Mouse (Mus musculus) heart, embryonic 14.5 days (tissue): Measurements from ENCODE around the gene Enah. TPM values are rescaled to one million over a fixed set of nuclear protein-coding genes. Genes with fewer than 3 reads are reported as not detected.
A peak's percentile ranks its signal among the peaks of the same experiment; 100 is the strongest.

Source experiments
- ATAC-seq: fragments of 200-750 bp; cut with Nextera tagmentation; 2 replicates; pipeline ENCODE4 v1.8.0; 2017; ENCODE audit warnings: low read depth, moderate TSS enrichment; ENCODE audit not compliant: insufficient number of reproducible peaks, insufficient read depth, low FRiP score
- H3K27ac ChIP-seq, 2 experiments: fragments of 200-500 bp in 1 of 2; fragments of 300-500 bp in 1 of 2; sonication (generic) in 1 of 2; replicated peaks in 1 of 2; 2 replicates each; pipeline ENCODE4 v1.5.1; 2012 to 2014; ENCODE audit warnings: low read depth in 2 of 2, low read length in 2 of 2, control low read depth in 1 of 2, mild to moderate bottlenecking in 1 of 2, mixed read lengths in 1 of 2; ENCODE audit not compliant: control insufficient read depth in 1 of 2, insufficient read depth in 1 of 2
- H3K27me3 ChIP-seq: fragments of 300-500 bp; sonication (generic); 2 replicates; pipeline ENCODE4 v1.6.1; 2014; ENCODE audit warnings: mild to moderate bottlenecking, low read length, control low read depth; ENCODE audit not compliant: control insufficient read depth, insufficient read depth
- H3K36me3 ChIP-seq: fragments of 300-500 bp; sonication (generic); 2 replicates; pipeline ENCODE4 v1.6.1; 2014; ENCODE audit warnings: mild to moderate bottlenecking, control low read depth, low read length, mixed read lengths; ENCODE audit not compliant: control insufficient read depth, insufficient read depth
- H3K4me1 ChIP-seq, 2 experiments: fragments of 200-500 bp in 1 of 2; fragments of 300-500 bp in 1 of 2; sonication (generic) in 1 of 2; 2 replicates each; pipeline ENCODE4 v1.6.1; 2012 to 2014; ENCODE audit warnings: low read length in 2 of 2, control low read depth in 1 of 2, mixed read lengths in 1 of 2; ENCODE audit not compliant: control insufficient read depth in 2 of 2, insufficient read depth in 2 of 2
- H3K4me2 ChIP-seq: fragments of 300-500 bp; sonication (generic); 2 replicates; pipeline ENCODE4 v1.6.1; 2014; ENCODE audit warnings: mild to moderate bottlenecking, low read length
- H3K4me3 ChIP-seq, 2 experiments: fragments of 200-500 bp in 1 of 2; fragments of 300-500 bp in 1 of 2; sonication (generic) in 1 of 2; 2 replicates each; pipeline ENCODE4 v1.5.1; 2012 to 2014; ENCODE audit warnings: low read length in 2 of 2, mild to moderate bottlenecking in 2 of 2, control low read depth in 1 of 2, low read depth in 1 of 2, moderate library complexity in 1 of 2; ENCODE audit not compliant: control insufficient read depth in 1 of 2, insufficient read depth in 1 of 2
- H3K9ac ChIP-seq: fragments of 300-500 bp; sonication (generic); 2 replicates; pipeline ENCODE4 v1.6.1; 2014; ENCODE audit warnings: mild to moderate bottlenecking, low read length
- H3K9me3 ChIP-seq: fragments of 300-500 bp; sonication (generic); 2 replicates; pipeline ENCODE4 v1.6.1; 2016; ENCODE audit warnings: low read length, control low read depth; ENCODE audit not compliant: control insufficient read depth
- WGBS: fragments of 180-500 bp; shearing (Covaris S2); extraction: QIAGEN DNeasy Blood & Tissue Kit; methylation state at CpG from one replicate; pipeline ENCODE4 v1.1.7; 2014; 5-methylcytosine and 5-hydroxymethylcytosine counted together
- polyA plus RNA-seq: library from polyadenylated mRNA; unstranded; fragments of >200 nt; fragmentation: Nextera tagmentation; extraction: Ambion mirVana; gene quantifications from 2 replicates; pipeline ENCODE4 v1.2.1, GENCODE M21; 2014

Enah gene
- polyA plus RNA-seq, 1 experiment from 2014 or later: 26.1 TPM

GRCm38 (mm10) chr1:181851521-181852310 lies 168.1 kb downstream of the Enah start:
- Histone ChIP-seq H3K27me3 (no peaks in the 10 kb centered on the region), H3K27ac (peak overlapping the region in 1 of 2 experiments; percentile 33; a peak in 1 of 4 replicates), H3K9ac (no peak overlapping the region), H3K9me3 (no peaks in the 10 kb centered on the region), H3K36me3 (no peaks in the 10 kb centered on the region), H3K4me3 (no peak overlapping the region), H3K4me1 (peaks cover 7 to 17% of the 10 kb centered on the region in 2 experiments), H3K4me2 (peak overlapping the region; percentile 63)
- ATAC-seq: no peak
- 56% methylated on average over 12 of the region's 12 CpGs for WGBS

DNA sequence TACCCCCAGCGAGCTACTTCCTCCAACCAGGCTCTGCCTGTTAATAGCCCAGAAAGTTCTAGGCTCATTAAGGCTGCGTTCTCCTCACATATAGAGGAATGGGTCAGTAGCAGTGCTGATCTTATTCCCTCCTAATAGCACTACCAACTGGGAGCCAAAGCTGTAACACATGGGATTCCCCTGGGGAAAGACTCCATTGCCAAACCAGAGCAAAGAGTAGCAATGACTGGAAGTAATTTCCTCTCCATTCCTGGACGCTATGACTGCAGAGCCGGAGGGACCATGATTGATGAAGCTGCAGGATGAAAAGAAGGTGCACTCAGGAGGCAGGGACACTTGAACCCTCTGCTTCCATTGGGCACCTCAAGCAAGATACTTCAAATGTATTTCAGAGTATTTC lies 169.3 kb downstream of the Enah start:
- H3K4me1 ChIP-seq: peaks cover 7 to 17% of the 10 kb centered on the region in 2 experiments

GRCm38 (mm10) chr1:181848210-181848609 lies 171.6 kb downstream of the Enah start:
- Histone ChIP-seq H3K27me3 (no peaks in the 10 kb centered on the region), H3K36me3 (no peaks in the 10 kb centered on the region), H3K9me3 (no peaks in the 10 kb centered on the region), H3K4me2 (no peak overlapping the region), H3K27ac (no peak overlapping the region; a peak in 1 of 4 replicates), H3K4me1 (peaks cover 3 to 12% of the 10 kb centered on the region in 2 experiments), H3K9ac (no peak overlapping the region), H3K4me3 (no peak overlapping the region)
- 81% methylated on average over 1 of the region's 1 CpGs for WGBS
- ATAC-seq: no peak

More for the DNA sequence above, 169.3 kb downstream of the Enah start:
- Histone ChIP-seq H3K9me3 (no peaks in the 10 kb centered on the region), H3K27me3 (no peaks in the 10 kb centered on the region), H3K9ac (no peak overlapping the region), H3K4me2 (no peak overlapping the region), H3K27ac (no peak overlapping the region), H3K4me3 (no peak overlapping the region), H3K36me3 (no peaks in the 10 kb centered on the region)
- no peak for ATAC-seq
- 82% methylated on average over 4 of the region's 4 CpGs for WGBS

- Histone ChIP-seq H3K9me3 (no peaks in the 10 kb centered on the region), H3K9ac (no peak overlapping the region), H3K36me3 (no peaks in the 10 kb centered on the region), H3K4me3 (no peak overlapping the region), H3K27ac (no peak overlapping the region), H3K27me3 (no peaks in the 10 kb centered on the region), H3K4me1 (peaks cover 0 to 7% of the 10 kb centered on the region in 2 experiments; a peak in 2 of 4 replicates), H3K4me2 (no peak overlapping the region)
- 83% methylated on average over 3 of the region's 3 CpGs for WGBS
- no peak for ATAC-seq
These were observed 172.4 kb downstream of the Enah start for GRCm38 (mm10) chr1:181847396-181847795.

Other genes starting within 250 kb of the Enah start
- gene Lbr, start 176.9 kb downstream of the Enah start, polyA plus RNA-seq: 65.0 and 73.1 TPM in 2 replicates
- gene Srp9, start 104.7 kb upstream of the Enah start, polyA plus RNA-seq: 112 and 113 TPM in 2 replicates
- gene Vmn1r1, start 144.5 kb upstream of the Enah start, polyA plus RNA-seq: not detected in 2 replicates